Mouse (Mus musculus): ENCODE measurements at regions not wholly inside any gene's neighbourhood (a gene's known extent, or its start where the extent isn't known, plus 50 kb on each side); places are given as distances from the start of the nearest gene placed in this dataset.

GRCm38 (mm10) chrX:11944574-11944973, 215.6 kb downstream of the Bcor start:
- TF ChIP-seq CTCF (IDR thresholded peaks at IDR 0.05; ENCODE audit: low read depth, low read length) (no peak), POLR2A (IDR thresholded peaks at IDR 0.05; ENCODE audit: extremely low read depth, insufficient read depth, low read length) (no peak)
